In genomic region chr6:28345181-28345580, GRCm38 (mm10) we compare ENCODE assay signal across 14 mouse cellular contexts. TPM values are rescaled to one million over a fixed set of nuclear protein-coding genes. Genes with fewer than 3 reads are reported as not detected.
DNase-seq lines count a peak whose midpoint lies in the region; ATAC-seq and TF ChIP-seq lines count a peak whose summit lies in the region.
"Had no signal": no experiment of that assay in that cellular context is flagged by ENCODE, and none has a peak within 500 bp of the region (broad histone marks: within the 10 kb centered on the region; RNA-seq: fewer than 3 reads in every experiment).

No protein-coding gene starts in this region.

- WGBS in heart, embryonic 12.5 days: 54% methylated on average over 7 of the region's 7 CpGs
- 41% methylated on average over 7 of the region's 7 CpGs for WGBS in hindbrain, postnatal 0 days

- ATAC-seq in heart, embryonic 12.5 days (ENCODE audit: insufficient number of reproducible peaks, low FRiP score): no peak
- ATAC-seq in hindbrain, postnatal 0 days: no peak
- ATAC-seq: CD4-positive, CD25-positive, alpha-beta regulatory T cell, adult 4 months; forebrain, embryonic 13.5 days had no signal

- no peak overlapping the region for H3K4me2 ChIP-seq in heart, embryonic 12.5 days
- H3K4me2 ChIP-seq in hindbrain, postnatal 0 days (ENCODE audit: low read depth, low read length): no peak overlapping the region
- H3K4me2 ChIP-seq: forebrain, embryonic 13.5 days; lung, embryonic 15.5 days had no signal

- no peak overlapping the region for H3K4me3 ChIP-seq in heart, embryonic 12.5 days
- H3K4me3 ChIP-seq in hindbrain, postnatal 0 days (ENCODE audit: low read length): no peak overlapping the region
- H3K4me3 ChIP-seq in left cerebral cortex, adult 2 months: no peak overlapping the region
- H3K4me3 ChIP-seq: forebrain, embryonic 13.5 days; heart, adult 2 months; lung, embryonic 15.5 days had no signal

- no peaks in the 10 kb centered on the region for H3K9me3 ChIP-seq in heart, embryonic 12.5 days (replicated peaks)
- H3K9me3 ChIP-seq in hindbrain, postnatal 0 days (ENCODE audit: low read length): no peaks in the 10 kb centered on the region
- H3K9me3 ChIP-seq: forebrain, embryonic 13.5 days; lung, embryonic 15.5 days had no signal

- intact Hi-C loops in left cerebral cortex, adult 2 months (cut with DNase I): no loop called here

- H3K36me3 ChIP-seq in heart, embryonic 12.5 days: no peaks in the 10 kb centered on the region
- no peaks in the 10 kb centered on the region for H3K36me3 ChIP-seq in hindbrain, postnatal 0 days (ENCODE audit: insufficient read depth, low read length)
- H3K36me3 ChIP-seq: lung, embryonic 15.5 days had no signal

- H3K27ac ChIP-seq in heart, embryonic 12.5 days (ENCODE audit: poor library complexity, severe bottlenecking): no peak overlapping the region
- H3K27ac ChIP-seq in hindbrain, postnatal 0 days: no peak overlapping the region
- no peak overlapping the region for H3K27ac ChIP-seq in left cerebral cortex, adult 2 months
- H3K27ac ChIP-seq: forebrain, embryonic 13.5 days; heart, adult 2 months; lung, embryonic 15.5 days had no signal

- no peaks in the 10 kb centered on the region for H3K27me3 ChIP-seq in heart, embryonic 12.5 days (replicated peaks)
- H3K27me3 ChIP-seq in hindbrain, postnatal 0 days (ENCODE audit: insufficient read depth, low read length): no peaks in the 10 kb centered on the region
- H3K27me3 ChIP-seq: forebrain, embryonic 13.5 days; lung, embryonic 15.5 days had no signal

- no peak overlapping the region for H3K9ac ChIP-seq in heart, embryonic 12.5 days
- no peak overlapping the region for H3K9ac ChIP-seq in hindbrain, postnatal 0 days (replicated peaks; ENCODE audit: low read length)
- H3K9ac ChIP-seq: forebrain, embryonic 13.5 days; lung, embryonic 15.5 days had no signal

- H3K4me1 ChIP-seq in heart, embryonic 12.5 days (replicated peaks): no peaks in the 10 kb centered on the region
- H3K4me1 ChIP-seq in hindbrain, postnatal 0 days (ENCODE audit: insufficient read depth, low read length): no peaks in the 10 kb centered on the region
- H3K4me1 ChIP-seq: forebrain, embryonic 13.5 days; lung, embryonic 15.5 days had no signal

- DNase-seq in heart, postnatal 4 days: peak; percentile 50
- peak; percentile 13 for DNase-seq in thymus, postnatal 4 days
- DNase-seq in thymus, postnatal 14 days: no peak
- peak; percentile 20 for DNase-seq in hindbrain, postnatal 0 days (ENCODE audit: low spot score)
- no peak for DNase-seq in spleen, postnatal 14 days (ENCODE audit: low spot score in 2 of 2)
- DNase-seq in testis, postnatal 10 days (ENCODE audit: low spot score): no peak
- no peak for DNase-seq in left cerebral cortex, adult 2 months (ENCODE audit: extremely low spot score in 1 of 2, low spot score in 2 of 2)
- DNase-seq: cerebellum, postnatal 25 days; heart, adult 2 months; kidney, adult 2 months had no signal

- no peak for TF ChIP-seq CTCF in hindbrain, postnatal 0 days (IDR thresholded peaks at IDR 0.05; ENCODE audit: low read depth)
- TF ChIP-seq CTCF in left cerebral cortex, adult 2 months (IDR thresholded peaks at IDR 0.05): no peak

RNA-seq across cellular contexts. Expression of gene Zfp800, which starts 52.6 kb away (rescaled TPM):
- total RNA-seq in heart, postnatal 4 days (2021): 10 to 100 TPM; 11.7 to 12.5 TPM
- 16.8 and 17.1 TPM in 2 replicates for polyA plus RNA-seq in heart, embryonic 12.5 days (2016; fragmentation: Nextera tagmentation; extraction: Ambion mirVana)
- 14.5 and 18.4 TPM in 2 replicates for total RNA-seq in hindbrain, postnatal 0 days (2014; rRNA removed)
- polyA plus RNA-seq in hindbrain, postnatal 0 days (2015; fragmentation: Nextera tagmentation; extraction: Ambion mirVana): 21.4 and 21.8 TPM in 2 replicates
- total RNA-seq in left cerebral cortex, adult 2 months (2021): 10 to 100 TPM; 20.9 to 24.5 TPM

Comparison
In these comparisons a context has a peak if more than half of its experiments do, and no peak if none do; other contexts are left out.
1. DNase-seq: peak in heart, postnatal 4 days (single experiment), thymus, postnatal 4 days (single experiment) and hindbrain, postnatal 0 days (single experiment); none in thymus, postnatal 14 days (single experiment), spleen, postnatal 14 days (0 of 2), testis, postnatal 10 days (single experiment) and left cerebral cortex, adult 2 months (0 of 2).